Mouse (Mus musculus) lung, postnatal 0 days (tissue): ENCODE measurements around the gene Rph3a. TPM values are rescaled to one million over a fixed set of nuclear protein-coding genes. Genes with fewer than 3 reads are reported as not detected.

Experiments used
- ATAC-seq: fragments of 200-750 bp; cut with Nextera tagmentation; 2 replicates; pipeline ENCODE4 v1.8.0; 2017; ENCODE audit warnings: moderate library complexity
- DNase-seq: peaks from one replicate; pipeline ENCODE4 v3.0.0-alpha.2; 2016; ENCODE audit warnings: low spot score
- H3K27ac ChIP-seq: fragments of 300-500 bp; sonication (generic); 2 replicates; pipeline ENCODE4 v1.5.1; 2014; ENCODE audit warnings: antibody characterized with exemption, mild to moderate bottlenecking, low read length, mixed read lengths
- H3K27me3 ChIP-seq: fragments of 300-500 bp; sonication (generic); replicated peaks from 2 replicates; pipeline ENCODE4 v1.6.1; 2014; ENCODE audit warnings: low read length, mixed read lengths; ENCODE audit not compliant: insufficient read depth
- H3K36me3 ChIP-seq: fragments of 300-500 bp; sonication (generic); 2 replicates; pipeline ENCODE4 v1.6.1; 2014; ENCODE audit warnings: low read length, mixed read lengths; ENCODE audit not compliant: insufficient read depth
- H3K4me1 ChIP-seq: fragments of 300-500 bp; sonication (generic); 2 replicates; pipeline ENCODE4 v1.6.1; 2014; ENCODE audit warnings: antibody characterized with exemption, low read depth, low read length, mixed read lengths; ENCODE audit not compliant: insufficient read depth
- H3K4me2 ChIP-seq: fragments of 300-500 bp; sonication (generic); replicated peaks from 2 replicates; pipeline ENCODE4 v1.6.1; 2014; ENCODE audit warnings: low read depth, mild to moderate bottlenecking, low read length, moderate library complexity, mixed read lengths
- H3K4me3 ChIP-seq: fragments of 300-500 bp; sonication (generic); 2 replicates; pipeline ENCODE4 v1.5.1; 2014; ENCODE audit warnings: low read depth, low read length
- H3K9ac ChIP-seq: fragments of 300-500 bp; sonication (generic); replicated peaks from 2 replicates; pipeline ENCODE4 v1.6.1; 2014; ENCODE audit warnings: low read depth, mild to moderate bottlenecking
- H3K9me3 ChIP-seq: fragments of 300-500 bp; sonication (generic); 2 replicates; pipeline ENCODE4 v1.6.1; 2016; ENCODE audit warnings: low read length, mixed read lengths
- CTCF ChIP-seq: IDR thresholded peaks from 2 replicates; pipeline ENCODE4 v1.5.1; 2016; ENCODE audit warnings: antibody characterized with exemption, mild to moderate bottlenecking
- EP300 ChIP-seq: IDR thresholded peaks from 2 replicates; pipeline ENCODE4 v1.6.1; 2016; ENCODE audit warnings: antibody characterized with exemption, mild to moderate bottlenecking, control low read depth
- WGBS: fragments of 180-500 bp; shearing (Covaris S2); extraction: QIAGEN DNeasy Blood & Tissue Kit; methylation state at CpG from one replicate; pipeline ENCODE4 v1.1.7; 2014; 5-methylcytosine and 5-hydroxymethylcytosine counted together
- polyA plus RNA-seq: library from polyadenylated mRNA; unstranded; fragments of >200 nt; fragmentation: Nextera tagmentation; extraction: Ambion mirVana; gene quantifications from 2 replicates; pipeline ENCODE4 v1.2.1, GENCODE M21; 2015

Gene Rph3a
- polyA plus RNA-seq, 1 experiment from 2014 or later, result not detected

DNA sequence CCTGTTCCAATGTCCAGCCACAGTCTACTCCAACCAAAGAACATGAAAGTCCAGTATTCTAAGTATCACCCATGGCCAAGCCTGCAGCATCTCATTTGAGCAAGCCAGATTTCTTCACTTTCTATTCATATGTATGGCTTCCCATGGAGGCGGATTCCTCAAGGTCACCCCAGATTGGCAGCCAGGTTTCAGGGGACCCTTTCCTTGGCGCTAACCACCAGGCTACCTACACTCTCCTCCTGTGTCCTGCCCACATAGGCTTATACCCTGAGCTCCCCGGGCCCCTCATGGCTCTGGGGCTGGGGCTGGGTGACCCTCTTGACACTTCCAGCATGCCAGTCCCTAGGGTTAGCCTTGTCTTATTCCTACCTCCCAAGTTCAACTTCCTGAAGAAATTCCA, 2.3 kb downstream of the Rph3a start:
- DNase-seq (no peak), ATAC-seq (no peak)
- H3K4me3 ChIP-seq, result no peak overlapping the region
- H3K4me1 ChIP-seq, result no peaks in the 10 kb centered on the region
- no peaks in the 10 kb centered on the region for H3K9me3 ChIP-seq
- H3K9ac ChIP-seq, result no peak overlapping the region
- no peak overlapping the region for H3K4me2 ChIP-seq
- H3K27ac ChIP-seq, result no peak overlapping the region
- WGBS, result 60% methylated on average over 3 of the region's 3 CpGs
- no peak for TF ChIP-seq CTCF
- TF ChIP-seq EP300, result no peak
- no peaks in the 10 kb centered on the region for H3K27me3 ChIP-seq
- no peaks in the 10 kb centered on the region for H3K36me3 ChIP-seq

DNA sequence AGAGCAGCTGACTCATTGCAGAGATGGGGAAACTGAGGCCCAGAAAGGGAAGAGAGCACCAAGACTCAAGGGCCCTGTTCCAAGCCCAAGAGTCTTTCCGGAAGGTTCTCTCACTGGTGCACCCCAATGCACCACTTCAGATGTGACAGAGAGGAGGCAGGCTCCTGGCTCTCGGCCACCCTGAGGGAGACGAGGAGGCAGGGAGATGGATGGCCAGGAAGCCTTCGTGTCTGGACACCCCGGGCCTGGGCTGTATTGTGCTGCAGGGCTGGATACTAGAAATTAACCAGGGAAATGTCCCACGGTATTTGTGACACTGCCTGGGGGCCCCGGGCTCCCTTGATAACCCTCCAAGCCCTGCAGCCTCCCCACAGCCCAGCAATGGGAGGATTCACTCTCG, 2.8 kb downstream of the Rph3a start:
- H3K9ac ChIP-seq, result no peak overlapping the region
- no peak for TF ChIP-seq CTCF
- no peak for TF ChIP-seq EP300
- H3K4me1 ChIP-seq, result no peaks in the 10 kb centered on the region
- H3K9me3 ChIP-seq, result no peaks in the 10 kb centered on the region
- H3K27me3 ChIP-seq, result no peaks in the 10 kb centered on the region
- WGBS, result 75% methylated on average over 8 of the region's 8 CpGs
- DNase-seq (no peak), ATAC-seq (no peak)
- H3K4me2 ChIP-seq, result no peak overlapping the region
- no peak overlapping the region for H3K4me3 ChIP-seq
- no peaks in the 10 kb centered on the region for H3K36me3 ChIP-seq
- no peak overlapping the region for H3K27ac ChIP-seq

DNA sequence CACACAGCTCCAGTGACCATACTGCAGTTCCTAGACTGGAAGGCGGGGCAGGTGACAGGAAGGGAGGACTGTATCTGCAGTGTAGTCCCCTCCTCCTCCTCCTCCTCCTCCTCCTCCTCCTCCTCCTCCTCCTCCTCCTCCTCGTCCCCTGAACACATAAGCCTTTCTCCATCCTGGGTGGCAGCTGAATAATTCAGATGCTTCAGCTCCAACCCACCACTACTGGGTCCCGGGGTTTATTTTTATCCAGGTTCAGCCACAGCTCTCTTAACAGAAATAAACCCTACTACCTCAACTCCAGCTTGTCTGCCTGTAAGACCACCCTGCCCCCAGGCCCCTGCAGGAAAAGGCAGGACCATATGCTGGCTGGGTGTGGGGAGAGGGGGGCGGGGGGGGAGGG, 3.7 kb downstream of the Rph3a start:
- Histone ChIP-seq H3K4me1 (no peaks in the 10 kb centered on the region), H3K9ac (no peak overlapping the region), H3K4me2 (no peak overlapping the region), H3K27me3 (no peaks in the 10 kb centered on the region), H3K9me3 (no peaks in the 10 kb centered on the region), H3K36me3 (no peaks in the 10 kb centered on the region), H3K27ac (no peak overlapping the region), H3K4me3 (no peak overlapping the region)
- 68% methylated on average over 2 of the region's 4 CpGs for WGBS
- ATAC-seq (no peak), DNase-seq (no peak)
- TF ChIP-seq EP300 (no peak), CTCF (no peak)

DNA sequence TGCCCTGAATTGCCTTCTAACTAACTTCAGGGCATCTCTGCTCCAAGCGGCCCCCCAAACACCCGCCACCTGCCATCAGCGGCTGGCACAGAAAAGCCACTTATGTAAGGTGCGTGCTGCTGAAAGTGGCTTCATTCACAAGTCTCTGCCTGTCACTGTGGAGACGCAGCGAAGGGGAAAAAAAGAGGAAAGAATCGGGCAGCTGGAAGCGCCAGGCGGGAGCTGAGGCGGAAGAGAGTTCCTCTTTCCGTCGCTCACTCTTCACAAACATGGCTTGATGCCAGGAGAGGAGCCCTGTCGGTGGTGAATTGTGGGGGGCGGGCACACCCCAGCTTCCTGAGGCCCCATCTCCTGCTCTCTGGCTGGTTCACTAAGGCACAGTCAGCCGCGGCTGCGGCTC, 6.1 kb downstream of the Rph3a start:
- ATAC-seq (no peak), DNase-seq (no peak)
- Histone ChIP-seq H3K9me3 (no peaks in the 10 kb centered on the region), H3K36me3 (no peaks in the 10 kb centered on the region), H3K27me3 (no peaks in the 10 kb centered on the region), H3K4me3 (no peak overlapping the region), H3K4me2 (no peak overlapping the region), H3K4me1 (no peaks in the 10 kb centered on the region), H3K9ac (no peak overlapping the region), H3K27ac (no peak overlapping the region)
- 33% methylated on average over 17 of the region's 17 CpGs for WGBS
- TF ChIP-seq EP300 (no peak), CTCF (no peak)

DNA sequence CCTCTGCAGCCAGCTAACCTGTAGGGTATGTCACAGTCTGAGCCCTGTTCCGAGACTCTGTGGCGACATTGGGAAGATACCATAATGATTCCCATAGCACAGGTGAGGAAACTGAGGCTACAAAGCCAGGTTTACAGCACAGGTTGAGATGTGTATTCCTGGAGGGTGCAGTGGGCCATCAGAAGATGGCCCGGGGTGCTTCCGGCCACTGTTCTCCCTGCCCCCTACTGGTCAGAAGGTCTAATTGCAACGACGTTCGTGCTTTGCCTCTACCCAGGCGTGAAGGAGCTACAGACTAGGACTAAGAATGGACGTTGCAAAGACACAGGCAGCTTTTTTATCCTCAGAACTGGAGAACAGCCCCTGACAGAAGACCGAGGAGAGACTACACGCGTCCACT, 10.3 kb downstream of the Rph3a start:
- DNase-seq (no peak), ATAC-seq (no peak)
- no peak overlapping the region for H3K9ac ChIP-seq
- no peak overlapping the region for H3K27ac ChIP-seq
- H3K4me3 ChIP-seq, result no peak overlapping the region
- H3K9me3 ChIP-seq, result no peaks in the 10 kb centered on the region
- WGBS, result 36% methylated on average over 12 of the region's 12 CpGs
- no peak overlapping the region for H3K4me2 ChIP-seq
- H3K4me1 ChIP-seq, result no peaks in the 10 kb centered on the region
- peak; percentile 45 for TF ChIP-seq CTCF
- TF ChIP-seq EP300, result no peak
- no peaks in the 10 kb centered on the region for H3K36me3 ChIP-seq
- no peaks in the 10 kb centered on the region for H3K27me3 ChIP-seq

DNA sequence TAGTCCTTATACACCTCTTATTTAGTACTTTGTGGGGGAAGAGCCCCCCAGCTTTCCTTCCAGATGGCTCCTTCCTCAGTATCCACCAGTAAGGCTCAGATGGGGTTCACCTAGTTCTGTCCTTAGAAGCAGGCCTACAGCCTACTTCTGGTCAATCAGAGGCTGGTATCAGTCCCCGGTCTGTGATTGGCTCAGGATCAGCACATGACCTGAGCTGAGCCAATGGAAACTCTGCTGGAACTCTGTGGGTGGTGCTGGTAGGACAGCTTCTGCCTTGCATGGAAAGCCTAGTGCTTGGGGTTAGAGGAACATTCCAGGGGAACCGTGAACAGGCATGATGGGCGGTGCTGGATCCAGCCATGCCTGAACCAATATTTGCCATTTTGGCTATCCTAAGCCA, 21.5 kb downstream of the Rph3a start:
- TF ChIP-seq CTCF (no peak), EP300 (no peak)
- Histone ChIP-seq H3K36me3 (no peaks in the 10 kb centered on the region), H3K9ac (no peak overlapping the region), H3K4me2 (no peak overlapping the region), H3K27ac (no peak overlapping the region), H3K9me3 (no peaks in the 10 kb centered on the region), H3K4me3 (no peak overlapping the region), H3K4me1 (no peaks in the 10 kb centered on the region), H3K27me3 (no peaks in the 10 kb centered on the region)
- WGBS, result 83% methylated on average over 3 of the region's 3 CpGs
- ATAC-seq (no peak), DNase-seq (no peak)

DNA sequence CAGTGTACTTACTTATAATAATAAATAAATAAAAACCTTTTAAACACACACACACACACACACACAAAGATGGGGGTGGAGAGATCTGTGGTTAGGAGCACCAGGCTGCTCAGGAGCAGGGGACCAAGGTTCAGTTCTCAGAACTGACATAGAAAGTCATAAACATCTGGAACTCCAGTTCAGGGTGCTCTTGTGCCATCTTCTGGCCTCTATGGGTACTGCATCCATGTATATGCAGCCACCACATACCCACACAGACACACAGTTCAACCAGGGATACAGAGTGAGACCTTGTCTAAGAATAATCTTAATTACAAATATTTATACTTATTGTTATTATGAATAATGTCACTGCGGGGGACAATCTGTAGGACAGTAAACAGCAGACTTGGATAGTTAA, 26.9 kb downstream of the Rph3a start:
- Histone ChIP-seq H3K4me2 (no peak overlapping the region), H3K4me3 (no peak overlapping the region), H3K36me3 (no peaks in the 10 kb centered on the region), H3K27ac (no peak overlapping the region), H3K27me3 (no peaks in the 10 kb centered on the region), H3K9me3 (no peaks in the 10 kb centered on the region), H3K4me1 (no peaks in the 10 kb centered on the region), H3K9ac (no peak overlapping the region)
- no peak for ATAC-seq
- 0 out of 2 replicates have a peak, but pooled peaks have one; percentile 14 for TF ChIP-seq CTCF
- no peak for TF ChIP-seq EP300
- 80% methylated on average over 1 of the region's 1 CpGs for WGBS
- no peak for DNase-seq
